Mouse (Mus musculus): ENCODE data around the gene Asna1.

GRCm38 (mm10) chr8:84990836-84991235 lies 34.2 kb downstream of the Asna1 start:
- TF ChIP-seq CTCF (IDR thresholded peaks at IDR 0.05) (no peak), EP300 (IDR thresholded peaks at IDR 0.05) (no peak)
